Mouse (Mus musculus) neutrophil, adult 59 days (primary cell): ENCODE results near the gene Dock2. TPM values are rescaled to one million over a fixed set of nuclear protein-coding genes. Genes with fewer than 3 reads are reported as not detected.

Experiments used
- total RNA-seq, 2 experiments: library from RNA; stranded (reverse); gene quantifications; 1 replicate in 1 of 2; 2 replicates in 1 of 2; pipeline ENCODE4 v1.2.4; 2023

Gene Dock2
- 100 to 1,000 TPM; 282 to 293 TPM for total RNA-seq

DNA sequence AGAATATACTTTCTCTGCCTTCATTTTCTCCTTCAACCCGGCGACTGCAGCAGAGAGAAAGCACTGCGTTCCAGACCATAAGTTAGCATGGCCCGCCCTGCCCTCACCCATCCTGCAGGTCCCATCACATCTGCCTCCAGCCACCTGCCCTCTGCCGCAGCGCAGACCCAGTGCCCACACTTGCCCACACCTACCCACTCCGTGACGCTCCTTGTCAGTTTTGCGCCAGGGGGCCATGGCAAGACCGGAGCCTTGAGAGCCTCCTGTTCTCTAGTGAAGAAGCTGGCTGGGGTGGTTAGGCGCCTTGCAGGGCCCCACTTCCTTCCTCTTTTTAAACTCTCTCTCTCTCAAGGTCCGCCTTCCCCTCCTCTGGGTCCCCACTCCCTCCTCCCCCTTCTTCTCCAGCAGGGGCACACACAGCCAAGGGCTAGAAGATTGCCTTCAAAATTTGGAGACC, at the start of gene Dock2:
Gene Dock2 (minus strand): TSS at position 306 of the 457 bp plus-strand sequence.

DNA sequence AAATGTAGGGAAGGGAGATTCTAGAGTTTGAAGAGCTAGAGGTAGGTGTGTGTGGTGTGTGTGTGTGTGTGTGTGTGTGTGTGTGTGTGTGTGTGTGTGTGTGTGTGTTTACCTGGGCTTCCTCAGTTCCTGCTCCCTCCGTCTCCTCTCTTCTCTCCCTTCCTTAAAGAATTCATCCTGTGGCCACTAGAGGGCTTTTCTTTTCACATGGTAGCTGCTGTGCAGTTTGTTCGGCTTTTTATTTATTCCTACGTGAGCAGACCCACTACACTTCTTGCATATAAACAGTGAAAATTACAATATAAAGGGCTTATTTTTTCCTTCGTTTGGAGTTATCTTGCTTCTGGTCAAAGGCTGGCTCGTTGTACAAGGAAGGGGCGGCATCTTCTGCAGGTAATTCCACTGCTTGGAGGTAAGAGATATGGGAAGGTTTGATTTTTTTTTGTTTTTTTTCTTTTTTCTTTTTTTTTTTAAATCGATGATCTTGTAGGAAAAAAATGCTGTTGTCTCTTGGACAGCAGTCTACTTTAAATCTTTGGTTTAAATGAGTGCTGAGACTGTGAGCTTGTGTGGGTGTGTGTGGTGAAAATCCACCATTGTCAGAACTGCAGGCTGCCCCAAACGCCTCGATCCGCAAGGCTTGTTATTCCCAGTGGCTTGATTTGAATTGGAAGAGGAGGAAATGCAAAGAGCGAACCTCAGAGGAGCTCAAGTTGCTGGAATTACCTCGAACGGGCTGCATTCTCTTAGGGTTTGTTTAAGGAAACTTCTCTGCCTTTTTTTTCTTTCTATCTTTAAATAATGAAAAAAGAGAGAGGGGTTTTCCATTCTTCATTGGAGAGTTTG, 468.9 kb downstream of the Dock2 start, which contains the start of gene Fam196b:
Gene Fam196b (plus strand): TSS at position 289 of the 846 bp plus-strand sequence.

DNA sequence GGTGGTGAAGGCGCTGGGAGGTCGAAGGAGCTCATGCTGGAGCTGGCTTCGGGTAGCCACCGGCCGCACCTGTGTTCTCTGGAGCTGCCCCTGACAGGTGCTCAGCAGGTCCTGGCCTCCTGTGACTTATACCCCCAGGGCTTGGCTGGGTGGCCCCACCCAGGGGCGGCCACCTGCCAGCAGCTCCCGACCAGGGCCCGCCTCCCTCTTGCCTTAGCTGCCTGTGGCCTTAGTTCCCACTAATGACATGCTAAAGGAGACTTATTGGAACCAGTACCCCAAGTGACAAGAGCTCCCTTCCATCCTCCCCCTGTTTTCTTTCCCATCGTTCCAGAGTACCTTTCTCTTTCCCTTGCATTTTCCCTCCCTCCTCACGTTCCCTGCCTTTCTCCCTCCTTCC, 575.7 kb downstream of the Dock2 start, which contains the start of gene Foxi1:
Gene Foxi1 (minus strand): TSS at position 101 of the 400 bp plus-strand sequence.

Other genes with a start within 250 kb of the Dock2 start
- gene Spdl1, start 49.7 kb upstream of the Dock2 start, total RNA-seq = 10 to 100 TPM; 13.3 to 13.7 TPM